Mouse (Mus musculus) stomach, postnatal 0 days (tissue): ENCODE measurements around the gene A730061H03Rik.

Source experiments
- CTCF ChIP-seq: IDR thresholded peaks from 2 replicates; pipeline ENCODE4 v1.5.1; 2016; ENCODE audit warnings: antibody characterized with exemption, low read depth, mild to moderate bottlenecking, moderate library complexity
- EP300 ChIP-seq: optimal IDR thresholded peaks from 2 replicates; pipeline ENCODE3; 2016; ENCODE audit warnings: antibody characterized with exemption

DNA sequence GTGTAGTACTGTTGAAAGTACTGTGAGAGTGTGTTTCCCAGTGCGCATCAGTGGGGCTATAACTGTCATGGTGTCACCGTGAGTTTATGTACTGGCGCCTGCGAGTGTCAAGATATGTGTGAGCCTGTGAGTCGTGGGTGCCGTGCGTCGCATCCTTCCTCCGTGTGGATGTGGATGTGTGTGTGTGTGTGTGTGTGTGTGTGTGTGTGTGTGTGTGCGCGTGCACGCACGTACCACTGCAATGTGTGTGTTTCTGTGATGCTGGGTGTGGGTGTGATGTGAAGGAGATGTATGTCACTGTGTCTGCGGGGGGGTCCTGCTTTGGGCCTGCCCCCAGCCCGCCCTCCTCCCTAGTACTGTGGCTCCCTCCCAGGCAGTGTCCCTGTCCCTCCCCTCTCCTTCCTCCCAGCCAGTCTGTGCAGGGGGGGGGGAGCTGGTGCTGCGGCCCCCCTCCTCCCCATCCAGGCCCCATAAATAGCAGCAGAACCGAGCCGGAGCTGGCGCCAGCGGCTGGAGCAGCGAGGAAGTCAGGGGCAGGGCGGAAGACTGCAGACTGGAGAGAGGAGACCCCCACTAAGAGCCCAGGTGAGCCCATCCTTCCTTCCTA is 50.0 kb downstream of the A730061H03Rik start, which contains the start of gene Cpne6:
- TF ChIP-seq CTCF (no peak), EP300 (no peak)
